Mouse (Mus musculus): Measurements from ENCODE around the gene Ube2e3. TPM values are rescaled to one million over a fixed set of nuclear protein-coding genes. Genes with fewer than 3 reads are reported as not detected.

Ube2e3 gene
- polyA plus RNA-seq (2012; rRNA removed) = 83.9 and 92.9 TPM in 2 replicates

DNA sequence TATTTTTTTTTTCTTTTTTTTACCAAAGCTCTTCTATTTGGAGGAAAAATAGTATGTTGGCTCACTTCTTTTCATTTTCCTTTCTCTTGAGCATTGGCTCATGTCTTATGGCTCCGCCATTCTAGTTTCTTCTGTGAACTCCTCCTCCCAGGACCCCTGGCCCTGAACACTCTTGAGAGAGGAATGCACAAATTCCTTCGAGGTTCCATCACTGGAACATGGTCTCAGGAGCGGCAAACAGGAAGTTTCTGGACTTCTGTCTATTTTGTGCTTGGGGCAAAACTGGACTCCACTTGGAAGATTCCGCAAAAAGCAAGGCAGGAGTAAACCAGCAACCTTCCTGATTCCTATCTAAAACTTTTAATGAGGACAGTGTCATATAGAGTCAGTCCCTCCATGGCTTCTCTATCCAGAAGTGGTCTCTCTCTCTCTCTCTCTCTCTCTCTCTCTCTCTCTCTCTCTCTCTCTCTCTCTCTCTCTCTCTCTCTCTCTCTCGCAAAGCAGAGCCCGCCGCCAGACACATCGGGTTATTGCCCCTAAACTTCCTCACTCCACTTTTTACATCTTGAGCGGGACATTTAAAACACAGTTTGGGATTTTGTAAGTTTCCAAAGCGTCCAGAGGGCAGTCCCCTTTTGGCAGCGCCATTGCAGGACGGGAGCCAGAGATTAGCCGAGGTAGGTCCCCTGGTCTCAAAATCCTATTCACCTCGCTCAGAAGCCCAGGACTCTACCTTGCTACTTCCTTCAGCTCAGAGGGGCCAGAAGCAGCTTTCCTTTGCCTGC, at the start of gene Ube2e3:
Ube2e3 (plus strand) TSS at position 399 of the 785 bp plus-strand sequence.
- no peak for TF ChIP-seq CTCF (IDR thresholded peaks at IDR 0.05; ENCODE audit: borderline replicate concordance, insufficient read depth, low read depth, low read length)
- TF ChIP-seq POLR2A (IDR thresholded peaks at IDR 0.05; ENCODE audit: borderline replicate concordance, insufficient read depth, low read length) = no peak
- WGBS = 20% methylated on average over 14 of the region's 14 CpGs

DNA sequence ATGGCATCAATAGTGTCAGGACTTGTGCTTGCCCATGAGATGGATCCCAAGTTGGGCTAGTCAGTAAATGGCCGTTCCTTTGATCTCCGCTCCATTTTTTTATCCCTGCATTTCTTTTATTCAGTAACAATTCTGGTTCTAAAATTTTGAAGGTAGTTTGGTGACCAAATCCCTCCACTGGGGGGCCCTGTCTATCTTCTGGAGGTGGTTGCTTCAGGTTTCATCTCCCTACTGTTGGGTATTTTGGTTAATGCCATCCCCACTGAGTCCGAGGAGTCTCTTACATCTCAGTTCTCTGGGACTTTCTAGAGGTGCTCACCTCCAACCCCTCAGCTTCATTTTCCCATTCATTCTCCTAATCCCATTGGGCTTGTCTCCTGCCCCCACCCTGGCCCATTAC, 38.0 kb upstream of the Ube2e3 start:
- Histone ChIP-seq H3K4me3 (replicated peaks; ENCODE audit: insufficient read depth, low read depth, low read length) (no peak overlapping the region), H3K27me3 (ENCODE audit: control insufficient read depth, insufficient read depth, low read length) (no peaks in the 10 kb centered on the region), H3K4me1 (ENCODE audit: control insufficient read depth, insufficient read depth, low read length) (no peaks in the 10 kb centered on the region), H3K27ac (ENCODE audit: insufficient read depth, low read length) (no peak overlapping the region)
- TF ChIP-seq CTCF (IDR thresholded peaks at IDR 0.05; ENCODE audit: borderline replicate concordance, insufficient read depth, low read depth, low read length) = no peak
- no peak for TF ChIP-seq POLR2A (IDR thresholded peaks at IDR 0.05; ENCODE audit: borderline replicate concordance, insufficient read depth, low read length)
- WGBS = 98% methylated on average over 3 of the region's 3 CpGs
- DNase-seq = no peak

More for the DNA sequence above, at the start of gene Ube2e3:
- H3K4me3 ChIP-seq (replicated peaks; ENCODE audit: insufficient read depth, low read depth, low read length) = peak within 1 kb of the TSS; percentile 96
- no peak for DNase-seq
- H3K27ac ChIP-seq (ENCODE audit: insufficient read depth, low read length) = peak within 1 kb of the TSS; percentile 90
- no peaks in the 10 kb centered on the region for H3K27me3 ChIP-seq (ENCODE audit: control insufficient read depth, insufficient read depth, low read length)
- no peaks in the 10 kb centered on the region; the same call in 1 of the 2 replicates for H3K4me1 ChIP-seq (ENCODE audit: control insufficient read depth, insufficient read depth, low read length)

DNA sequence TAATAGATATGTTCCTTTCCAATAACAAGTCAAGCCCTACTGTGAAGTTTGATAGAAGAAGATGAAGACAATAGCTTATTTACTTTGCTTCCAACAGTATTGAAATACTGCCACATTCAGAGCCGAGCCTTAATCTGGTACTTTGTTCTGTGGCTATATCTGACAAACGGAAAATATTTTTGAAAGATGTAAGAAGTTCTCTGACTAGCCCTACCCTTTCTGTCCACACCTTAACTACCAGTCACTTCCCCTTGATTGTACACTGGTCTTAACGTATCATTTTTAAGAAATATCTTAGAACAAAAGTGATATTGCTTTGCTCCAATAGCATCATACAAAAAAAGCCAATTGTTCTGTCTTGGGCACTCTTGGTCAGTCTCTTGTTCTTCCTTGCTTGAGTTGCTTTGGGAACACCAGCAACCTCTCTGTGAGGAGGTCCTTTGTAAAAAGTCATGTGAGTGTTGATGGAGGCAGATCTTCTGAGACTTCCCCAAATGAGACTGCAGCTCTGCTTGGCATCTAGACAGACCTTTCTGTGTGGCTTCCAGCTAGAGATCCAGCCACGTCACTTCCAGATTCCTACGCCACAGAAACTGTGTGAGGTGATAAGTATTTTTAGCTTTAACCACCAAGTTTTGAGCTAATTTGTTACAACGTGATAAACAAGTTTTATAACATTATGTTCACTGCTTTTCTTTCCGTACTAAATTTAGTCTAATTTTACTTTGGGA, 26.3 kb upstream of the Ube2e3 start:
- WGBS = 81% methylated on average over 7 of the region's 7 CpGs
- Histone ChIP-seq H3K27ac (ENCODE audit: insufficient read depth, low read length) (no peak overlapping the region), H3K4me3 (replicated peaks; ENCODE audit: insufficient read depth, low read depth, low read length) (no peak overlapping the region), H3K27me3 (ENCODE audit: control insufficient read depth, insufficient read depth, low read length) (no peaks in the 10 kb centered on the region), H3K4me1 (ENCODE audit: control insufficient read depth, insufficient read depth, low read length) (no peaks in the 10 kb centered on the region)
- TF ChIP-seq POLR2A (IDR thresholded peaks at IDR 0.05; ENCODE audit: borderline replicate concordance, insufficient read depth, low read length) (no peak), CTCF (IDR thresholded peaks at IDR 0.05; ENCODE audit: borderline replicate concordance, insufficient read depth, low read depth, low read length) (no peak)
- DNase-seq = no peak

DNA sequence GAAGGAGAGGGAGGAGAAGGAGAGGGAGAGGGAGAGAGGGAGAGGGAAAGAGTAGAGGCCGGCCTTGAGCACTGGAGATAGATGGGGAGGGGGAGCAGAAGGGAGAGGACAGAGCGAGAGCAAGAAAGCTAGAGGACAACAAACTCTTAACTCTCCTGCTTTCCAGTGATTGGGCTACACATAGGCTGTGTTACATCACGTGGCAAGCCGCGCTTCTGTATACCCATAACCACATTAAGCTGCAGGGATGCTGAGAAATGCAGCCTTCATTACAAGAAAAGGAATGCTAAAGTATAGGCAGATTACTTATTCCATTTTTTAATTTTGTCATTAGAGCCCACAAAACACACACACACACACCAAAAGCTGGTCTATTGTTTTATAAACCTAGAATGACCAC, 23.6 kb upstream of the Ube2e3 start:
- WGBS = 89% methylated on average over 5 of the region's 5 CpGs
- H3K4me1 ChIP-seq (ENCODE audit: control insufficient read depth, insufficient read depth, low read length) = no peaks in the 10 kb centered on the region
- no peak for TF ChIP-seq CTCF (IDR thresholded peaks at IDR 0.05; ENCODE audit: borderline replicate concordance, insufficient read depth, low read depth, low read length)
- TF ChIP-seq POLR2A (IDR thresholded peaks at IDR 0.05; ENCODE audit: borderline replicate concordance, insufficient read depth, low read length) = no peak

DNA sequence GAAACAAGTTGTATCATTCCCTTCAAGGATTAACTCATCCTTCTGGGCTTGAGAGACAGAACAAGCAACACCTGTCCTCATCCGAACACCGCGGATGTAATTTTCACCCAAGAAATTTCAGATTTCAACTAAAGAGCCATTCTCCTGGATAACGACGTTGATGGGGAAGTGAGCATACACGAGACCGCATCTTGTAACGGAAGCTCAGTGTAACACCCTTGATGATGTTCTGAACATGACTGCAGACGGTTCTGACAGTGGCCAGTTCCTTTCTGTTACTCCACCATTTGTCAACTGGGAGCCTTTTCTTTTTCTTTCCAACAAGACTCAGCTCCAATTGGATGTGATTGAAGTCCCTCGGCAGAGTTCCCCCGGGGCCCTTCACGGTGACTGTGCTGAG, 22.6 kb upstream of the Ube2e3 start:
- WGBS = 87% methylated on average over 12 of the region's 12 CpGs
- TF ChIP-seq POLR2A (IDR thresholded peaks at IDR 0.05; ENCODE audit: borderline replicate concordance, insufficient read depth, low read length) (no peak), CTCF (IDR thresholded peaks at IDR 0.05; ENCODE audit: borderline replicate concordance, insufficient read depth, low read depth, low read length) (no peak)
- no peaks in the 10 kb centered on the region for H3K4me1 ChIP-seq (ENCODE audit: control insufficient read depth, insufficient read depth, low read length)

More for the DNA sequence above, 23.6 kb upstream of the Ube2e3 start:
- DNase-seq = no peak
- Histone ChIP-seq H3K4me3 (replicated peaks; ENCODE audit: insufficient read depth, low read depth, low read length) (no peak overlapping the region), H3K27ac (ENCODE audit: insufficient read depth, low read length) (no peak overlapping the region), H3K27me3 (ENCODE audit: control insufficient read depth, insufficient read depth, low read length) (no peaks in the 10 kb centered on the region)

DNA sequence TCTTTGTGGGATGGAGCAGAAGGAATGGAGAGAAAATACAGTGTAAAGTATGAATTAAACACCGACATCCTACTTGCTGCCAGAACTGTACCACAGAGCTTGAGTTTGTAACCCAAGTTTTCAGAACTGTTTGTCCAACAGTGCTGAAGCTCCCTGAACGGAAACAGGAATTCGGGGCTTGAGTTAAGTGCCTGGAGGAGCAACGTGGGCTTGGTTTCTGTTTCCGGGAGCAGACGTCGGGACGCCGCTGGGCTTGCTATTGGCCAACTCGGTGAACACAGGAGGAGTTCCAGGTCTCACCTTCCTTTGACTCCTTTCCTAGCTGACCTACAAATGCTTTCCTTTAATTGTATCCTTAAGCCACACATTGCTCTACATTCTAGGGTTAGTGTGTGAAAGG, 22.2 kb upstream of the Ube2e3 start:
- no peak for TF ChIP-seq POLR2A (IDR thresholded peaks at IDR 0.05; ENCODE audit: borderline replicate concordance, insufficient read depth, low read length)
- TF ChIP-seq CTCF (IDR thresholded peaks at IDR 0.05; ENCODE audit: borderline replicate concordance, insufficient read depth, low read depth, low read length) = no peak
- Histone ChIP-seq H3K27me3 (ENCODE audit: control insufficient read depth, insufficient read depth, low read length) (no peaks in the 10 kb centered on the region), H3K4me1 (ENCODE audit: control insufficient read depth, insufficient read depth, low read length) (no peaks in the 10 kb centered on the region), H3K27ac (ENCODE audit: insufficient read depth, low read length) (no peak overlapping the region), H3K4me3 (replicated peaks; ENCODE audit: insufficient read depth, low read depth, low read length) (no peak overlapping the region)
- DNase-seq = no peak
- 92% methylated on average over 10 of the region's 10 CpGs for WGBS

More for the DNA sequence above, 22.6 kb upstream of the Ube2e3 start:
- no peak overlapping the region for H3K27ac ChIP-seq (ENCODE audit: insufficient read depth, low read length)
- DNase-seq = no peak
- H3K27me3 ChIP-seq (ENCODE audit: control insufficient read depth, insufficient read depth, low read length) = no peaks in the 10 kb centered on the region
- no peak overlapping the region for H3K4me3 ChIP-seq (replicated peaks; ENCODE audit: insufficient read depth, low read depth, low read length)

DNA sequence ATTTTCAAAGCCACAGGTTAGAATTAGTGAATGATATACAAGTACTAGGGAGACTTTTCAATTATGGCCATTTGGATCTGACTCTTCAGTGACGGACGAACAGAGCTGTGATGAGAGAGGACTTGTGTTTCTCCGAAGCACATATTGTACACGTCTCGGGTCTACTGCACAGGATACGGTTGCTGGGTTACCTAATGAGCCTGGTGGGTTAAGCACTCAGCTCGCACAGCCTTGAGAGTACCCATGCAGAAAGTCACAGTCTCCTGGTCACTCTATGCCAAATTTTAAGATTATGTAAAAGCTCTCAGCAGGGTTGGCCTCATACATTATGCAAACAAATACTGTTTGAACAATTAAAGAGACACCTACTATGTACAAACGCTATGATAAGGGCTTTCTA, 13.6 kb upstream of the Ube2e3 start:
- no peak for DNase-seq
- no peak overlapping the region for H3K4me3 ChIP-seq (replicated peaks; ENCODE audit: insufficient read depth, low read depth, low read length)
- H3K27me3 ChIP-seq (ENCODE audit: control insufficient read depth, insufficient read depth, low read length) = no peaks in the 10 kb centered on the region
- whole genome bisulfite sequencing = 35% methylated on average over 8 of the region's 8 CpGs
- H3K27ac ChIP-seq (ENCODE audit: insufficient read depth, low read length) = no peak overlapping the region
- TF ChIP-seq CTCF (IDR thresholded peaks at IDR 0.05; ENCODE audit: borderline replicate concordance, insufficient read depth, low read depth, low read length) (no peak), POLR2A (IDR thresholded peaks at IDR 0.05; ENCODE audit: borderline replicate concordance, insufficient read depth, low read length) (no peak)
- H3K4me1 ChIP-seq (ENCODE audit: control insufficient read depth, insufficient read depth, low read length) = no peaks in the 10 kb centered on the region

Measured in cerebellum, adult 2 months (tissue).